Mouse (Mus musculus): ENCODE data around the gene Corin. TPM values are rescaled to one million over a fixed set of nuclear protein-coding genes. Genes with fewer than 3 reads are reported as not detected.

Corin gene
- total RNA-seq (2023): not detected

GRCm38 (mm10) chr5:72503531-72504523, at the start of gene Corin:
Corin (minus strand) TSS chr5:72504473.

Other genes starting within 250 kb of the Corin start
- 10 to 100 TPM; 12.4 to 16.9 TPM for gene Nfxl1, start 55.2 kb upstream of the Corin start, total RNA-seq (2023)
- gene Zar1, start 76.8 kb upstream of the Corin start, total RNA-seq (2023): not detected
- not detected for gene Gm5868, start 83.1 kb upstream of the Corin start, total RNA-seq (2023)
- gene Cnga1, start 139.8 kb upstream of the Corin start, total RNA-seq (2023): not detected
- not detected for gene Nipal1, start 143.3 kb upstream of the Corin start, total RNA-seq (2023)
- gene Txk, start 248.3 kb upstream of the Corin start, total RNA-seq (2023): 1 to 10 TPM; 4.1 to 4.3 TPM

All from B cell, adult 67 days (primary cell).